Mouse (Mus musculus) limb, embryonic 13.5 days (tissue): ENCODE measurements around the gene Psmd13. TPM values are rescaled to one million over a fixed set of nuclear protein-coding genes. Genes with fewer than 3 reads are reported as not detected.
A peak's percentile ranks its signal among the peaks of the same experiment; 100 is the strongest.

Experiments
- ATAC-seq: fragments of 200-750 bp; cut with Nextera tagmentation; 2 replicates; pipeline ENCODE4 v1.8.0; 2017; ENCODE audit warnings: low read depth, moderate number of reproducible peaks, moderate TSS enrichment; ENCODE audit not compliant: low FRiP score
- H3K27ac ChIP-seq: fragments of 300-500 bp; sonication (generic); 2 replicates; pipeline ENCODE4 v1.5.1; 2015; ENCODE audit warnings: inconsistent platforms, mild to moderate bottlenecking, moderate library complexity
- H3K27me3 ChIP-seq: fragments of 300-500 bp; sonication (generic); 2 replicates; pipeline ENCODE4 v1.6.1; 2015; ENCODE audit warnings: mild to moderate bottlenecking, inconsistent platforms
- H3K36me3 ChIP-seq: fragments of 300-500 bp; sonication (generic); 2 replicates; pipeline ENCODE4 v1.6.1; 2015; ENCODE audit warnings: inconsistent platforms, mild to moderate bottlenecking, moderate library complexity
- H3K4me1 ChIP-seq: fragments of 300-500 bp; sonication (generic); 2 replicates; pipeline ENCODE4 v1.6.1; 2015; ENCODE audit warnings: inconsistent platforms
- H3K4me2 ChIP-seq: fragments of 300-500 bp; sonication (generic); replicated peaks from 2 replicates; pipeline ENCODE4 v1.6.1; 2015; ENCODE audit warnings: inconsistent platforms, mild to moderate bottlenecking, moderate library complexity
- H3K4me3 ChIP-seq: fragments of 300-500 bp; sonication (generic); 2 replicates; pipeline ENCODE4 v1.5.1; 2015; ENCODE audit warnings: moderate library complexity, mild to moderate bottlenecking, inconsistent platforms
- H3K9ac ChIP-seq: fragments of 300-500 bp; sonication (generic); 2 replicates; pipeline ENCODE4 v1.6.1; 2015; ENCODE audit warnings: mild to moderate bottlenecking, inconsistent platforms
- H3K9me3 ChIP-seq: fragments of 300-500 bp; sonication (generic); 2 replicates; pipeline ENCODE4 v1.6.1; 2016; ENCODE audit warnings: inconsistent platforms
- WGBS: fragments of 180-500 bp; shearing (Covaris S2); methylation state at CpG from one replicate; pipeline ENCODE4 v1.1.7; 2015; 5-methylcytosine and 5-hydroxymethylcytosine counted together
- polyA plus RNA-seq: library from polyadenylated mRNA; unstranded; fragments of >200 nt; fragmentation: Nextera tagmentation; extraction: Ambion mirVana; gene quantifications from 2 replicates; pipeline ENCODE4 v1.2.1, GENCODE M21; 2015

Psmd13 gene
- 251 and 252 TPM in 2 replicates for polyA plus RNA-seq

- H3K4me1 ChIP-seq, result peaks cover 21% of the 10 kb centered on the region
- peak; percentile 96 for ATAC-seq
Measured at GRCm38 (mm10) chr7:140881696-140882468, at the start of gene Psmd13, which contains the start of gene Sirt3. Psmd13 (plus strand) TSS chr7:140881968. Sirt3 (minus strand) TSS chr7:140882309.

DNA sequence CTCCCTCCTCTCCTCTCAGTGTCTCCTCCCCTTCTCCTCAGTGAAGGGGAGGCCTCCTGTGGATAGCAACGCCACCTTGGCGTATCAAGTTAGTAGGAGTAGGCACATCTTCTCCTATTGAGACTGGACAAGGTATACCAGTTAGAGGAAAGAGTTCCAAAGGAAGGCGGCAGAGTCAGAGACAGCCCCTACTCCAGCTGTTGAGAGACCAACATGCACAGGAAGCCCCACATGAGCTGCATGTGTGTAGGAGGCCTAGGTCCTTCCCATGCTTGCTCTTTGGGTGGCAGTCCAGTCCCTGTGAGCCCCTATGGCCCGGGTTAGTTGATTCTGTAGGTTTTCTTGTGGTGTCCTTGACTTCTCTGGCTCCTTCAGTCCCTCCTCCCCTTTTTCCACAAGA is 48.4 kb upstream of the Psmd13 start:
- no peaks in the 10 kb centered on the region for H3K9me3 ChIP-seq
- H3K4me3 ChIP-seq, result no peak overlapping the region
- WGBS, result 82% methylated on average over 4 of the region's 4 CpGs
- H3K36me3 ChIP-seq, result no peaks in the 10 kb centered on the region
- H3K4me2 ChIP-seq, result no peak overlapping the region
- H3K4me1 ChIP-seq, result no peaks in the 10 kb centered on the region
- no peak overlapping the region for H3K27ac ChIP-seq
- no peak overlapping the region for H3K9ac ChIP-seq
- ATAC-seq, result no peak
- H3K27me3 ChIP-seq, result no peaks in the 10 kb centered on the region; the same call in 1 of the 2 replicates

More at GRCm38 (mm10) chr7:140881696-140882468, at the start of gene Psmd13, which contains the start of gene Sirt3:
- Histone ChIP-seq H3K27ac (peak within 1 kb of the TSS; percentile 76), H3K4me3 (peak within 1 kb of the TSS; percentile 95), H3K36me3 (peaks cover 40% of the 10 kb centered on the region), H3K9ac (peak within 1 kb of the TSS; percentile 81), H3K27me3 (no peaks in the 10 kb centered on the region), H3K9me3 (no peaks in the 10 kb centered on the region), H3K4me2 (peak within 1 kb of the TSS; percentile 73)
- under 1% methylated on average over 59 of the region's 59 CpGs for WGBS

- no peaks in the 10 kb centered on the region for H3K36me3 ChIP-seq
- no peak within 1 kb of the TSS for H3K9ac ChIP-seq
- H3K9me3 ChIP-seq, result no peaks in the 10 kb centered on the region
- no peak within 1 kb of the TSS for H3K4me2 ChIP-seq
- peaks cover 15% of the 10 kb centered on the region for H3K27me3 ChIP-seq
- no peaks in the 10 kb centered on the region for H3K4me1 ChIP-seq
- 43% methylated on average over 20 of the region's 20 CpGs for WGBS
- no peak for ATAC-seq
- no peak within 1 kb of the TSS for H3K27ac ChIP-seq
- H3K4me3 ChIP-seq, result no peak within 1 kb of the TSS
Measured at GRCm38 (mm10) chr7:140834968-140835757, 46.6 kb upstream of the Psmd13 start, which contains the start of gene Urah. Urah (plus strand) TSS chr7:140835018.

- 78% methylated on average over 2 of the region's 2 CpGs for WGBS
- no peaks in the 10 kb centered on the region for H3K9me3 ChIP-seq
- H3K9ac ChIP-seq, result no peak overlapping the region
- no peak overlapping the region for H3K27ac ChIP-seq
- no peaks in the 10 kb centered on the region for H3K4me1 ChIP-seq
- no peak for ATAC-seq
- H3K36me3 ChIP-seq, result no peaks in the 10 kb centered on the region
- H3K4me2 ChIP-seq, result no peak overlapping the region
- H3K4me3 ChIP-seq, result no peak overlapping the region
- H3K27me3 ChIP-seq, result peaks cover 20% of the 10 kb centered on the region
Measured at GRCm38 (mm10) chr7:140835758-140836087, 46.0 kb upstream of the Psmd13 start.

GRCm38 (mm10) chr7:140836243-140837115 is 45.3 kb upstream of the Psmd13 start:
- ATAC-seq, result no peak
- H3K9me3 ChIP-seq, result no peaks in the 10 kb centered on the region
- no peak overlapping the region for H3K4me3 ChIP-seq
- no peak overlapping the region for H3K4me2 ChIP-seq
- H3K4me1 ChIP-seq, result no peaks in the 10 kb centered on the region
- H3K9ac ChIP-seq, result 0 out of 2 replicates have a peak overlapping the region, but pooled peaks have one; percentile 19
- 83% methylated on average over 9 of the region's 9 CpGs for WGBS
- H3K27ac ChIP-seq, result no peak overlapping the region
- peaks cover 28% of the 10 kb centered on the region for H3K27me3 ChIP-seq
- H3K36me3 ChIP-seq, result no peaks in the 10 kb centered on the region

DNA sequence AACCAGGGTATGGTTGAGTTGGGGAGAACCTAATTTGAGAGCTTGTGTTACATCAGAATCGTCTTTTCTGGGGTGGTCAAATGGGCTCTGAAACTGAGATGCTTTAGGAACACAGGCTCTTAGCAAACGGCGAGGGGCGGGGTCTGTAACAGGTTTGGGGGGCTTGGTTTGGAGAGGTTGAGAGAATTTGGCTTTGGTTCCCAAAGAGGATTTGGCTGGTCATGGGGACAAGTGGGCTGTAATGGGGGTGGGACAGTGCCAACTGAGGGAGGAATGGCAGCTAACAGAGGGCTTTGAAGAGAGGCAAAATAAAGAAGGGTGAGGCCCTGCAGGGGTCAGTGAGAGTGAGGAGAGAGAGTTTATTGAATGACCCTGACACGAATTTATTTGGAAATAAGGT is 42.2 kb upstream of the Psmd13 start:
- H3K4me2 ChIP-seq, result no peak overlapping the region
- no peak overlapping the region for H3K4me3 ChIP-seq
- no peak for ATAC-seq
- H3K9ac ChIP-seq, result no peak overlapping the region
- H3K27ac ChIP-seq, result no peak overlapping the region
- H3K9me3 ChIP-seq, result no peaks in the 10 kb centered on the region
- no peaks in the 10 kb centered on the region for H3K4me1 ChIP-seq
- H3K27me3 ChIP-seq, result peaks cover 55% of the 10 kb centered on the region
- no peaks in the 10 kb centered on the region for H3K36me3 ChIP-seq
- WGBS, result 53% methylated on average over 5 of the region's 5 CpGs

DNA sequence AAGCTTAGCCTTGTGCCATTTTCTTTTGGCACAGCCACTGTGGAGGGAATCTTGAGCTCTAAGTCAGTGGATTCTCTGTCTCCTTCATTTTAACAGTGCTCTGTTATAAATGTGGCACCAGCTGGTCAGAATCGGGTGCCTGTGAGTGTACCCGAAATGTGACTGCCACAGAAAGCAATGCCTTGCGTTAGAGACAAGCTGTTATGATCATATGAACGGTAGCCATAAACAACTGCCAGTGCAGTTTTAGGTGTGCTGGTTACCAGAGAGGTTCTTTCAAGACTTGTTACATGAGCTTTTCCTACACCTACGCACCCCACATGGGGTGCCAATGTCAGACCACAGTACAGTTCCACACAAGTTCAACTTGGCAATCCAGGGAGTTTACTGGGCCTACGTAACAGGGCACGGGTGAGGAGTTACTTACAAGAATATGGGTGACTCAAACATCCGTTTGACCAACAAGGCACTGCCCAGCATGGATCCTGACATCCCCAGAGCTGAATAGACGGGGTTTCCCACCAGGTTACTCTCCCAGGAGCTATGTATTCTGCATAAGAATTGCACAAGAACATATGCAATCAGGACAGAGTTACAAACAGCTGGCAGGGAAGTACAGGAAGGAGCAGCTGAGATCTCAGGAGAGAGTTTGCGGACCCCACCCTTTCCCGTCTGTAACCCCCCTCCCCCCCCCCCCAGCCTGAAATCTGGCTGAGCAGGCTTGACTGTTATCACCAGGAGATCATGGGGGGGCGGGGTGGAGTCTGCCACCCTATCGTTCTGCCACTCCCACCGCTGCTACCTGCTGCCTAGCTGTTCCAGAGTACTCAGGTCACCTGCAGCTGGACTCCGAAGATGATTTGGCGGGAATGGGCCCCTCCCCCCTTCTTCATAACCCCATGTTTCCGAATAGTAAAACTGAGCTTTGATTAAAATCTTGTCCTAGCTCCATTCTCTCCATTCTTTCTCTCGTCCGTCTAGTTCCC is 40.7 kb upstream of the Psmd13 start:
- 36% methylated on average over 19 of the region's 19 CpGs for WGBS
- no peaks in the 10 kb centered on the region for H3K9me3 ChIP-seq
- peaks cover 55% of the 10 kb centered on the region for H3K27me3 ChIP-seq
- no peak overlapping the region for H3K9ac ChIP-seq
- no peak overlapping the region for H3K4me2 ChIP-seq
- H3K36me3 ChIP-seq, result no peaks in the 10 kb centered on the region
- no peak for ATAC-seq
- no peak overlapping the region for H3K4me3 ChIP-seq
- H3K4me1 ChIP-seq, result peaks cover 5% of the 10 kb centered on the region; the same call in 1 of the 2 replicates
- H3K27ac ChIP-seq, result no peak overlapping the region

DNA sequence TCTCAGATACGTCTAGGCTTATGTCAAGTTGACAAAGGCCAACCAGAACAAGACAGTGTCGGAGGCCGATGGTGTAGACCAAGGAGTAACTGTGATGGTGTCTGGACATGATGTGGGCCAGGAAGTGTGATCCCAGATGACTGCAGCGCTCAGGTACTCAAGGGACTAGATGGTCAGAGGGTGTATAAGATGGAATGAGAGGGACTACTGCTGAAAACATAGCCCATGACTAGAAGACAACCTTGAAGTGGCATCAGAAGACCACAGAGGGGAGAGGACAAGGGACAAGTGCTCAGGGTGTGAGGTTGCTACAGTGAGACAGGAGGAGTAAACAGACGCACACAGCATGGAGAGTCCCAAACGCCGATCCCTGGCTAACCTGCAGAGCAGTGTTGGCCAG is 38.0 kb upstream of the Psmd13 start:
- no peak overlapping the region for H3K27ac ChIP-seq
- no peak overlapping the region for H3K9ac ChIP-seq
- H3K4me2 ChIP-seq, result no peak overlapping the region
- H3K36me3 ChIP-seq, result no peaks in the 10 kb centered on the region
- peaks cover 7% of the 10 kb centered on the region; the same call in 1 of the 2 replicates for H3K4me1 ChIP-seq
- H3K9me3 ChIP-seq, result no peaks in the 10 kb centered on the region
- 76% methylated on average over 7 of the region's 7 CpGs for WGBS
- ATAC-seq, result no peak
- no peak overlapping the region for H3K4me3 ChIP-seq
- peaks cover 62% of the 10 kb centered on the region for H3K27me3 ChIP-seq

DNA sequence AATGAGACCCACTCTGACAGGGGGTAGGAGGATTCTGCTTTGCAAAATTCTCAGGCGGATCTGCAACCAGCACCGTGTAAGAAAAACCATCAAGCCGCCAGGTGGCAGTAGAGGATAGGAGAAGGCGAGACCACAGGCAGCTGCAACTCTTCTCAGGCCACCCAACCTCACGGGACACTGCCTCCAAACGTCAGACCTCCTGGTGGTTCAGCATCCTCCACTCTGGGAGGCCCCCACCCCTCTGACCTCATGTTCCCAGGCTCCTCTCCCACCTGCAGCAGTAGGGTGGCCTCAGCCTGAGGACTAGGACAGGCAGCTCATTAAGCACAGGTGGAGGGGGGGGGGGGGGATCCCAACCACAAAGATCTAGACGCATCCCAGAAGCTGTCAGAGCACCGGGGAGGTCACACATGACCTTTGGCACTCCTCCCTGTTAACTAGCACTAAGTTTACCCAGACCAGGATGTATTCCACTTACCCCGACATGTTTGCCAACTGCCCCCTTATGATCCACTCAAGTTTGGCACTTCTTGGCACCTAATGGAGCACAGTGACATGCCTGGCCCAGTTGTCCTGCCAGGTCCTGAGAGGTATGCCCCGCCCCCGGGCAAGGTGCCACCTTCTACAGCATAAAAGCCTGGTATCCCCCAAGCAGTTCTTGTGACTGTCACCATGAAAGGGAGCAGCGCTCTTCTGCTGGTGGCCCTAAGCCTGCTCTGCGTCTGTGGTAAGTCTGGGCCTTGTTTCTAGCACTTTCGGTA is 36.7 kb upstream of the Psmd13 start, which contains the start of gene Scgb1c1:
Gene Scgb1c1 (plus strand): TSS at position 643 of the 761 bp plus-strand sequence.
- Histone ChIP-seq H3K4me1 (peaks cover 7% of the 10 kb centered on the region; the same call in 1 of the 2 replicates), H3K27ac (no peak within 1 kb of the TSS), H3K9me3 (no peaks in the 10 kb centered on the region), H3K4me2 (no peak within 1 kb of the TSS), H3K27me3 (peaks cover 52% of the 10 kb centered on the region), H3K9ac (no peak within 1 kb of the TSS; the same call in 1 of the 2 replicates), H3K36me3 (no peaks in the 10 kb centered on the region), H3K4me3 (no peak within 1 kb of the TSS)
- peak; percentile 73 for ATAC-seq
- WGBS, result 25% methylated on average over 14 of the region's 14 CpGs

- H3K9me3 ChIP-seq, result no peaks in the 10 kb centered on the region
- H3K4me2 ChIP-seq, result no peak overlapping the region
- H3K27me3 ChIP-seq, result peaks cover 46% of the 10 kb centered on the region
- H3K36me3 ChIP-seq, result no peaks in the 10 kb centered on the region
- no peak overlapping the region for H3K4me3 ChIP-seq
- H3K27ac ChIP-seq, result no peak overlapping the region
- H3K4me1 ChIP-seq, result peaks cover 7% of the 10 kb centered on the region; the same call in 1 of the 2 replicates
- H3K9ac ChIP-seq, result no peak overlapping the region
- no peak for ATAC-seq
- 59% methylated on average over 4 of the region's 4 CpGs for WGBS
Measured at GRCm38 (mm10) chr7:140845683-140846082, 36.1 kb upstream of the Psmd13 start.
